Mouse (Mus musculus): ENCODE data around the gene Slc5a2. TPM values are rescaled to one million over a fixed set of nuclear protein-coding genes. Genes with fewer than 3 reads are reported as not detected.

Slc5a2 gene
- polyA plus RNA-seq, 1 experiment: not detected

- H3K36me3 ChIP-seq (ENCODE audit: control insufficient read depth, insufficient read depth): no peaks in the 10 kb centered on the region
- no peak overlapping the region for H3ac ChIP-seq (ENCODE audit: control insufficient read depth, insufficient read length)
Observed at GRCm38 (mm10) chr7:128312375-128313059, 47.1 kb downstream of the Slc5a2 start.

GRCm38 (mm10) chr7:128313601-128314000 lies 48.1 kb downstream of the Slc5a2 start:
- H3K27me3 ChIP-seq (ENCODE audit: control insufficient read depth, insufficient read depth, insufficient read length): no peaks in the 10 kb centered on the region

More at GRCm38 (mm10) chr7:128312375-128313059, 47.1 kb downstream of the Slc5a2 start:
- H3K79me2 ChIP-seq (ENCODE audit: control insufficient read depth, insufficient read depth): no peaks in the 10 kb centered on the region
- no peaks in the 10 kb centered on the region for H3K27me3 ChIP-seq (ENCODE audit: control insufficient read depth, insufficient read depth, insufficient read length)
- no peak for TF ChIP-seq REST (IDR thresholded peaks at IDR 0.05; ENCODE audit: insufficient read depth, insufficient read length)
- no peak for TF ChIP-seq SRF (IDR thresholded peaks at IDR 0.05; ENCODE audit: control insufficient read depth, insufficient read length, low read depth)
- no peak for TF ChIP-seq POLR2A (IDR thresholded peaks at IDR 0.05; ENCODE audit: insufficient read length, low read depth)
- TF ChIP-seq USF1 (IDR thresholded peaks at IDR 0.05; ENCODE audit: low read depth): no peak
- TF ChIP-seq POLR2AphosphoS2 (IDR thresholded peaks at IDR 0.05; ENCODE audit: insufficient read length, low read depth): no peak
- no peak for TF ChIP-seq TCF3 (IDR thresholded peaks at IDR 0.05; ENCODE audit: insufficient read length, low read depth)
- no peak for TF ChIP-seq CEBPB (IDR thresholded peaks at IDR 0.05; ENCODE audit: insufficient read depth, poor library complexity, severe bottlenecking)
- no peak for TF ChIP-seq TCF12 (IDR thresholded peaks at IDR 0.05; ENCODE audit: insufficient read depth, poor library complexity, severe bottlenecking)
- H3K4me3 ChIP-seq: no peak overlapping the region
- H3K4me2 ChIP-seq (ENCODE audit: low read depth): no peak overlapping the region

GRCm38 (mm10) chr7:128314491-128314890 lies 49.0 kb downstream of the Slc5a2 start:
- Histone ChIP-seq H3K4me3 (no peak overlapping the region), H3K27me3 (ENCODE audit: control insufficient read depth, insufficient read depth, insufficient read length) (no peaks in the 10 kb centered on the region), H3K36me3 (ENCODE audit: control insufficient read depth, insufficient read depth) (no peaks in the 10 kb centered on the region), H3K79me2 (ENCODE audit: control insufficient read depth, insufficient read depth) (no peaks in the 10 kb centered on the region), H3ac (ENCODE audit: control insufficient read depth, insufficient read length) (no peak overlapping the region), H3K4me2 (ENCODE audit: low read depth) (no peak overlapping the region)
- no peak for TF ChIP-seq CEBPB (IDR thresholded peaks at IDR 0.05; ENCODE audit: insufficient read depth, poor library complexity, severe bottlenecking)
- no peak for TF ChIP-seq MYOD1 (IDR thresholded peaks at IDR 0.05; ENCODE audit: control insufficient read depth in 1 of 3, insufficient read length in 2 of 3, low read depth in 2 of 3)
- no peak for TF ChIP-seq POLR2A (IDR thresholded peaks at IDR 0.05; ENCODE audit: insufficient read length, low read depth)
- no peak for TF ChIP-seq E2F4 (IDR thresholded peaks at IDR 0.05; ENCODE audit: insufficient read depth)
- TF ChIP-seq USF1 (IDR thresholded peaks at IDR 0.05; ENCODE audit: low read depth): no peak
- no peak for TF ChIP-seq TCF12 (IDR thresholded peaks at IDR 0.05; ENCODE audit: insufficient read depth, poor library complexity, severe bottlenecking)
- TF ChIP-seq SRF (IDR thresholded peaks at IDR 0.05; ENCODE audit: control insufficient read depth, insufficient read length, low read depth): no peak
- no peak for TF ChIP-seq POLR2AphosphoS2 (IDR thresholded peaks at IDR 0.05; ENCODE audit: insufficient read length, low read depth)
- no peak for TF ChIP-seq REST (IDR thresholded peaks at IDR 0.05; ENCODE audit: insufficient read depth, insufficient read length)
- no peak for TF ChIP-seq TCF3 (IDR thresholded peaks at IDR 0.05; ENCODE audit: insufficient read length, low read depth)
- no peak for TF ChIP-seq MAX (IDR thresholded peaks at IDR 0.05; ENCODE audit: low read depth)
- no peak for TF ChIP-seq MYOG (IDR thresholded peaks at IDR 0.05; ENCODE audit: control insufficient read depth in 1 of 3, insufficient read depth in 1 of 3, insufficient read length in 2 of 3, low read depth in 2 of 3)

More at GRCm38 (mm10) chr7:128313601-128314000, 48.1 kb downstream of the Slc5a2 start:
- H3K4me2 ChIP-seq (ENCODE audit: low read depth): no peak overlapping the region
- no peaks in the 10 kb centered on the region for H3K79me2 ChIP-seq (ENCODE audit: control insufficient read depth, insufficient read depth)
- TF ChIP-seq TCF12 (IDR thresholded peaks at IDR 0.05; ENCODE audit: insufficient read depth, poor library complexity, severe bottlenecking) (no peak), MAX (IDR thresholded peaks at IDR 0.05; ENCODE audit: low read depth) (no peak), POLR2A (IDR thresholded peaks at IDR 0.05; ENCODE audit: insufficient read length, low read depth) (no peak), MYOD1 (IDR thresholded peaks at IDR 0.05; ENCODE audit: control insufficient read depth in 1 of 3, insufficient read length in 2 of 3, low read depth in 2 of 3) (no peak), MYOG (IDR thresholded peaks at IDR 0.05; ENCODE audit: control insufficient read depth in 1 of 3, insufficient read depth in 1 of 3, insufficient read length in 2 of 3, low read depth in 2 of 3) (no peak), TCF3 (IDR thresholded peaks at IDR 0.05; ENCODE audit: insufficient read length, low read depth) (no peak), REST (IDR thresholded peaks at IDR 0.05; ENCODE audit: insufficient read depth, insufficient read length) (no peak), CEBPB (IDR thresholded peaks at IDR 0.05; ENCODE audit: insufficient read depth, poor library complexity, severe bottlenecking) (no peak), USF1 (IDR thresholded peaks at IDR 0.05; ENCODE audit: low read depth) (no peak), SRF (IDR thresholded peaks at IDR 0.05; ENCODE audit: control insufficient read depth, insufficient read length, low read depth) (no peak)
- H3ac ChIP-seq (ENCODE audit: control insufficient read depth, insufficient read length): no peak overlapping the region
- no peak overlapping the region for H3K4me3 ChIP-seq
- H3K36me3 ChIP-seq (ENCODE audit: control insufficient read depth, insufficient read depth): no peaks in the 10 kb centered on the region

- Histone ChIP-seq H3K79me2 (ENCODE audit: control insufficient read depth, insufficient read depth) (no peaks in the 10 kb centered on the region), H3K4me2 (ENCODE audit: low read depth) (no peak overlapping the region), H3K36me3 (ENCODE audit: control insufficient read depth, insufficient read depth) (no peaks in the 10 kb centered on the region), H3K4me3 (no peak overlapping the region), H3ac (ENCODE audit: control insufficient read depth, insufficient read length) (no peak overlapping the region), H3K27me3 (ENCODE audit: control insufficient read depth, insufficient read depth, insufficient read length) (no peaks in the 10 kb centered on the region)
- TF ChIP-seq MYOD1 (IDR thresholded peaks at IDR 0.05; ENCODE audit: control insufficient read depth in 1 of 3, insufficient read length in 2 of 3, low read depth in 2 of 3) (no peak), POLR2A (IDR thresholded peaks at IDR 0.05; ENCODE audit: insufficient read length, low read depth) (no peak), REST (IDR thresholded peaks at IDR 0.05; ENCODE audit: insufficient read depth, insufficient read length) (no peak), SRF (IDR thresholded peaks at IDR 0.05; ENCODE audit: control insufficient read depth, insufficient read length, low read depth) (no peak), E2F4 (IDR thresholded peaks at IDR 0.05; ENCODE audit: insufficient read depth) (no peak), MYOG (IDR thresholded peaks at IDR 0.05; ENCODE audit: control insufficient read depth in 1 of 3, insufficient read depth in 1 of 3, insufficient read length in 2 of 3, low read depth in 2 of 3) (no peak), MAX (IDR thresholded peaks at IDR 0.05; ENCODE audit: low read depth) (no peak), TCF3 (IDR thresholded peaks at IDR 0.05; ENCODE audit: insufficient read length, low read depth) (no peak), TCF12 (IDR thresholded peaks at IDR 0.05; ENCODE audit: insufficient read depth, poor library complexity, severe bottlenecking) (no peak), CEBPB (IDR thresholded peaks at IDR 0.05; ENCODE audit: insufficient read depth, poor library complexity, severe bottlenecking) (no peak), USF1 (IDR thresholded peaks at IDR 0.05; ENCODE audit: low read depth) (no peak), POLR2AphosphoS2 (IDR thresholded peaks at IDR 0.05; ENCODE audit: insufficient read length, low read depth) (no peak)
Observed at GRCm38 (mm10) chr7:128317011-128317410, 51.6 kb downstream of the Slc5a2 start.

Data from myocyte (in vitro differentiated cells).